Mouse (Mus musculus) kidney, adult 2 months (tissue): ENCODE measurements at regions not wholly inside any gene's neighbourhood (a gene's known extent, or its start where the extent isn't known, plus 50 kb on each side); places are given as distances from the start of the nearest gene placed in this dataset.

Experiments used
- CTCF ChIP-seq: fragments of 200-500 bp; conservative IDR thresholded peaks from 2 replicates; pipeline ENCODE4 v1.5.1; 2011; ENCODE audit warnings: low read depth, mild to moderate bottlenecking, control low read depth, low read length, moderate library complexity, mixed read lengths; ENCODE audit not compliant: insufficient read depth, insufficient read length
- POLR2A ChIP-seq: fragments of 200-500 bp; IDR thresholded peaks from one replicate; pipeline ENCODE4 v1.6.1; 2011; ENCODE audit warnings: low read depth, low read length, control low read depth

GRCm38 (mm10) chr8:86393835-86394234 is 186.7 kb downstream of the Abcc12 start:
- TF ChIP-seq POLR2A (no peak), CTCF (no peak)
